In genomic region chr8:11476338-11477177, GRCm38 (mm10) we compare ENCODE assay signal across 8 mouse cellular contexts. TPM values are rescaled to one million over a fixed set of nuclear protein-coding genes. Genes with fewer than 3 reads are reported as not detected.
DNase-seq lines count a peak whose midpoint lies in the region; ATAC-seq lines count a peak whose summit lies in the region.

No protein-coding gene starts in this region.

- H3K4me2 ChIP-seq in embryonic facial prominence, embryonic 14.5 days (ENCODE audit: low read depth, low read length): peak overlapping the region; percentile 99

- peak; percentile 31; the same call in 1 of the 2 replicates for ATAC-seq in embryonic facial prominence, embryonic 14.5 days (ENCODE audit: low read depth)

- no peak overlapping the region for H3K27ac ChIP-seq in embryonic facial prominence, embryonic 14.5 days (replicated peaks; ENCODE audit: low read depth, low read length)
- H3K27ac ChIP-seq in midbrain, embryonic 10.5 days (replicated peaks): no peak overlapping the region

- DNase-seq in 3T3-L1 (ENCODE audit: low read depth, low spot score) (peak; percentile 90), ES-CJ7 (ENCODE audit: low read depth, low spot score) (peak; percentile 60)
- DNase-seq in embryonic facial prominence, embryonic 14.5 days (ENCODE audit: low spot score): peak; percentile 64
- peak; percentile 62 to 69 for DNase-seq in heart, postnatal 14 days
- DNase-seq in kidney, postnatal 36 days: peak; percentile 76 to 84
- DNase-seq in midbrain, embryonic 10.5 days (ENCODE audit: low spot score): peak; percentile 48
- DNase-seq in cerebellum, postnatal 36 days: no peak
- no peak for DNase-seq in cerebellum, adult 11-12 months

- H3K9ac ChIP-seq in embryonic facial prominence, embryonic 14.5 days (ENCODE audit: low read depth, low read length): 0 out of 2 replicates have a peak overlapping the region, but pooled peaks have one; percentile 15

- H3K36me3 ChIP-seq in embryonic facial prominence, embryonic 14.5 days (ENCODE audit: control insufficient read depth, insufficient read depth, low read length): no peaks in the 10 kb centered on the region
- H3K36me3 ChIP-seq in midbrain, embryonic 10.5 days: no peaks in the 10 kb centered on the region

- no peaks in the 10 kb centered on the region for H3K9me3 ChIP-seq in embryonic facial prominence, embryonic 14.5 days (ENCODE audit: control insufficient read depth, low read length)
- H3K9me3 ChIP-seq in midbrain, embryonic 10.5 days (replicated peaks): no peaks in the 10 kb centered on the region

- peaks cover 76% of the 10 kb centered on the region for H3K27me3 ChIP-seq in embryonic facial prominence, embryonic 14.5 days (replicated peaks; ENCODE audit: control insufficient read depth, insufficient read depth, low read length)
- H3K27me3 ChIP-seq in midbrain, embryonic 10.5 days (ENCODE audit: low read depth, poor library complexity, severe bottlenecking): peaks cover 98% of the 10 kb centered on the region

- intact Hi-C loops in heart, postnatal 14 days (cut with DNase I): no loop called here

- H3K4me3 ChIP-seq in embryonic facial prominence, embryonic 14.5 days (ENCODE audit: low read depth, low read length): peak overlapping the region; percentile 57
- H3K4me3 ChIP-seq in midbrain, embryonic 10.5 days: peak overlapping the region; percentile 34

- H3K4me1 ChIP-seq in embryonic facial prominence, embryonic 14.5 days (ENCODE audit: control insufficient read depth, insufficient read depth, low read length): peaks cover 6% of the 10 kb centered on the region; the same call in 1 of the 2 replicates
- H3K4me1 ChIP-seq in midbrain, embryonic 10.5 days: peaks cover 62% of the 10 kb centered on the region

- WGBS in embryonic facial prominence, embryonic 14.5 days: 7% methylated on average over 24 of the region's 24 CpGs
- 4% methylated on average over 24 of the region's 24 CpGs for WGBS in midbrain, embryonic 10.5 days

RNA-seq across cellular contexts. Expression of gene Rab20, which starts 2.0 kb away (rescaled TPM):
- 2.0 and 2.1 TPM in 2 replicates for polyA plus RNA-seq in embryonic facial prominence, embryonic 14.5 days (2014; fragmentation: Nextera tagmentation; extraction: Ambion mirVana)
- 10 to 100 TPM; 18.5 to 20.2 TPM for total RNA-seq in heart, postnatal 14 days (2021)
- polyA plus RNA-seq in midbrain, embryonic 10.5 days (2016; fragmentation: Nextera tagmentation; extraction: Ambion mirVana): 0.60 and 1.3 TPM in 2 replicates

RNA-seq across cellular contexts. Expression of gene Naxd, which starts 20.7 kb away (rescaled TPM):
- 95.1 and 103 TPM in 2 replicates for polyA plus RNA-seq in embryonic facial prominence, embryonic 14.5 days (2014; fragmentation: Nextera tagmentation; extraction: Ambion mirVana)
- total RNA-seq in heart, postnatal 14 days (2021): 10 to 100 TPM; 33.2 to 33.3 TPM
- polyA plus RNA-seq in midbrain, embryonic 10.5 days (2016; fragmentation: Nextera tagmentation; extraction: Ambion mirVana): 114 and 116 TPM in 2 replicates

Comparison
In these comparisons a context has a peak if more than half of its experiments do, and no peak if none do; other contexts are left out.
1. DNase-seq: peak in 3T3-L1 (single experiment), ES-CJ7 (single experiment), embryonic facial prominence, embryonic 14.5 days (single experiment), heart, postnatal 14 days (2 of 2), kidney, postnatal 36 days (2 of 2) and midbrain, embryonic 10.5 days (single experiment); none in cerebellum, postnatal 36 days (0 of 2) and cerebellum, adult 11-12 months (single experiment).